Mouse (Mus musculus) lung, embryonic 15.5 days (tissue): ENCODE measurements around the gene Vamp2. TPM values are rescaled to one million over a fixed set of nuclear protein-coding genes. Genes with fewer than 3 reads are reported as not detected.

ENCODE experiments used
- ATAC-seq: fragments of 200-750 bp; cut with Nextera tagmentation; 2 replicates; pipeline ENCODE4 v1.8.0; 2017; ENCODE audit warnings: moderate number of reproducible peaks, borderline replicate concordance; ENCODE audit not compliant: low FRiP score, low TSS enrichment; ENCODE audit errors: extremely low read depth
- H3K27ac ChIP-seq: fragments of 300-500 bp; sonication (generic); 2 replicates; pipeline ENCODE4 v1.5.1; 2015; ENCODE audit warnings: moderate library complexity, mild to moderate bottlenecking, inconsistent platforms
- H3K27me3 ChIP-seq: fragments of 300-500 bp; sonication (generic); 2 replicates; pipeline ENCODE4 v1.6.1; 2015; ENCODE audit warnings: inconsistent platforms
- H3K36me3 ChIP-seq: fragments of 300-500 bp; sonication (generic); 2 replicates; pipeline ENCODE4 v1.6.1; 2015; ENCODE audit warnings: inconsistent platforms
- H3K4me1 ChIP-seq: fragments of 300-500 bp; sonication (generic); 2 replicates; pipeline ENCODE4 v1.6.1; 2015; ENCODE audit warnings: inconsistent platforms
- H3K4me2 ChIP-seq: fragments of 300-500 bp; sonication (generic); 2 replicates; pipeline ENCODE4 v1.6.1; 2015; ENCODE audit warnings: inconsistent platforms, mild to moderate bottlenecking, moderate library complexity
- H3K4me3 ChIP-seq: fragments of 300-500 bp; sonication (generic); 2 replicates; pipeline ENCODE4 v1.5.1; 2015; ENCODE audit warnings: mild to moderate bottlenecking, inconsistent platforms
- H3K9ac ChIP-seq: fragments of 300-500 bp; sonication (generic); 2 replicates; pipeline ENCODE4 v1.6.1; 2015; ENCODE audit warnings: inconsistent platforms
- H3K9me3 ChIP-seq: fragments of 300-500 bp; sonication (generic); 2 replicates; pipeline ENCODE4 v1.6.1; 2016; ENCODE audit warnings: inconsistent platforms
- WGBS: fragments of 180-500 bp; shearing (Covaris S2); methylation state at CpG from one replicate; pipeline ENCODE4 v1.1.7; 2015; 5-methylcytosine and 5-hydroxymethylcytosine counted together
- polyA plus RNA-seq: library from polyadenylated mRNA; unstranded; fragments of >200 nt; fragmentation: Nextera tagmentation; extraction: Ambion mirVana; gene quantifications from 2 replicates; pipeline ENCODE4 v1.2.1, GENCODE M21; 2015

Vamp2 gene
- polyA plus RNA-seq, 1 experiment from 2014 or later: 66.6 TPM

DNA sequence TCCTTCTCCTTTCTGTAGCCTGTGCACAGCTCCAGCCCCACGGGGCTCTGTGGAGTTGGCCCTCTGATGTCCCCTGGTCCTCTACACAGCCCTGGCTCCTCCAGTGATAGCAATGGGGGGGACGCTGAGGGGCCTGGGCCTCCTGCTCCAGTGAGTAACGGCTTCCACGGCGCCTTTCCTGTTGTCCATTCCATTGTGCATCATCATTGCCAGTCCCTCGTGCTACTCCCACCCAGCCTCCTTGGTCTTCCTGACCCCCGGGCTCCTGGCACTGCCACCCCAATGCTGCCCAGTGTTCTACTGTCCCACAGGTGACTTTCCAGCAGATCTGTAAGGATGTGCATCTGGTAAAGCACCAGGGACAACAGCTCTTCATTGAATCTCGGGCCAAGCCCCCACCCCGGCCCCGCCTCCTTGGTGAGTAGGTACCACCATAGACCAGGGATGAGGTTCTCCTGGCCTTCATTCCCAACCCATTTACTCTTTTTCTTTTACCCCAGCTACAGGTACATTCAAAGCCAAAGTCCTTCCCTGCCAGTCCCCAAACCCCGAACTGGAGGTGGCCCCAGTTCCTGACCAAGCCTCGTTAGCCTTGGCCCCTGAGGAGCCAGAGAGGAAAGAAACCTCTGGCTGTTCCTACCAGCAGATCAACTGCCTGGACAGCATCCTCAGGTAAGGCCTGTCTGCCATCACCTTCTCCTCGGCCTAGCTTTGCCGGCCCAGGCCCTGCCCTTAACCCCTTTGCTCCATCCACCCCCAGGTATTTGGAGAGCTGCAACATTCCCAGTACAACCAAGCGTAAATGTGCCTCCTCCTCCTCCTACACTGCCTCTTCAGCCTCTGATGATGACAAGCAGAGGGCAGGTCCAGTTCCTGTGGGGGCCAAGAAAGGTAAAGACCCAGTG lies 15.5 kb downstream of the Vamp2 start:
- no peak for ATAC-seq
- H3K4me1 ChIP-seq: peaks cover 19% of the 10 kb centered on the region
- 90% methylated on average over 15 of the region's 15 CpGs for WGBS
- no peak overlapping the region for H3K4me2 ChIP-seq
- H3K36me3 ChIP-seq: peaks cover 84% of the 10 kb centered on the region
- no peaks in the 10 kb centered on the region for H3K27me3 ChIP-seq
- H3K4me3 ChIP-seq: no peak overlapping the region
- no peak overlapping the region for H3K27ac ChIP-seq
- no peaks in the 10 kb centered on the region for H3K9me3 ChIP-seq
- no peak overlapping the region for H3K9ac ChIP-seq

DNA sequence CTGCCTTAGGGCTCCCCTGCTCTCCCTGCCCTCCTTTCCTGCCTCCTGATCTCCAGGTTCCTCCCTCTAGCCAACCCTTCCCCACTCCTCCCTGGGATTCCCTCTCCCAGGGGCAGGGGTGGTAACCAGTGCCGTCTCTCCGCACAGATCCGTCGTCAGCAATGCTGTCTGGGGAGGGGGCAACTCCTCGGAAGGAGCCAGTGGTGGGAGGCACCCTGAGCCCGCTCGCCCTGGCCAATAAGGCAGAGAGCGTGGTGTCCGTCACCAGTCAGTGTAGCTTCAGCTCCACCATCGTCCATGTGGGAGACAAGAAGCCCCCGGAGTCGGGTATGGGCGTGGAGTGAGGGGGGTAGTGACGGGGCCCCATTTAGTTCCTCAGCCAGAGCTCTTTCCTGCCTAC lies 16.2 kb downstream of the Vamp2 start:
- WGBS: 88% methylated on average over 14 of the region's 14 CpGs
- Histone ChIP-seq H3K9ac (no peak overlapping the region), H3K4me2 (no peak overlapping the region), H3K4me3 (no peak overlapping the region), H3K36me3 (peaks cover 91% of the 10 kb centered on the region), H3K9me3 (no peaks in the 10 kb centered on the region), H3K27me3 (no peaks in the 10 kb centered on the region), H3K27ac (no peak overlapping the region), H3K4me1 (peaks cover 16% of the 10 kb centered on the region)
- no peak for ATAC-seq

DNA sequence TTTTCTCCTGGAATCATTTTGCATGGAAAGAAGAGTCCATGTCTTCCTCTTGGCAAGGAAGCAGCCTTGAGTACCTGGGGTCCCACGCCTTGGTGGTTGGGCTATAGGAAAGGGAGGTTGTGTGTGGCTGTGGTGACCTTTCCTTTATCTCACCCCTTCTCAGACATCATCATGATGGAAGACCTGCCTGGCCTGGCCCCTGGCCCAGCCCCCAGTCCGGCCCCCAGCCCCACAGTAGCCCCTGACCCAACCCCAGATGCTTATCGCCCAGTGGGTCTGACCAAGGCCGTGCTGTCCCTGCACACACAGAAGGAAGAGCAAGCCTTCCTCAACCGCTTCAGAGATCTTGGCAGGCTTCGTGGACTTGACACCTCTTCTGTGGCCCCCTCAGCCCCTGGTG lies 16.9 kb downstream of the Vamp2 start:
- H3K27ac ChIP-seq: no peak overlapping the region
- H3K4me1 ChIP-seq: peaks cover 13% of the 10 kb centered on the region
- no peaks in the 10 kb centered on the region for H3K27me3 ChIP-seq
- H3K4me3 ChIP-seq: no peak overlapping the region
- peaks cover 94% of the 10 kb centered on the region for H3K36me3 ChIP-seq
- WGBS: 76% methylated on average over 6 of the region's 6 CpGs
- H3K9ac ChIP-seq: no peak overlapping the region
- H3K4me2 ChIP-seq: no peak overlapping the region
- no peaks in the 10 kb centered on the region for H3K9me3 ChIP-seq
- ATAC-seq: no peak

- WGBS: 81% methylated on average over 2 of the region's 2 CpGs
- Histone ChIP-seq H3K4me2 (no peak overlapping the region), H3K4me1 (peaks cover 8% of the 10 kb centered on the region), H3K27me3 (no peaks in the 10 kb centered on the region), H3K36me3 (peaks cover 88% of the 10 kb centered on the region), H3K9ac (no peak overlapping the region), H3K9me3 (no peaks in the 10 kb centered on the region), H3K4me3 (no peak overlapping the region), H3K27ac (no peak overlapping the region)
- ATAC-seq: no peak
Observed at GRCm38 (mm10) chr11:69105796-69106195, 17.5 kb downstream of the Vamp2 start.

DNA sequence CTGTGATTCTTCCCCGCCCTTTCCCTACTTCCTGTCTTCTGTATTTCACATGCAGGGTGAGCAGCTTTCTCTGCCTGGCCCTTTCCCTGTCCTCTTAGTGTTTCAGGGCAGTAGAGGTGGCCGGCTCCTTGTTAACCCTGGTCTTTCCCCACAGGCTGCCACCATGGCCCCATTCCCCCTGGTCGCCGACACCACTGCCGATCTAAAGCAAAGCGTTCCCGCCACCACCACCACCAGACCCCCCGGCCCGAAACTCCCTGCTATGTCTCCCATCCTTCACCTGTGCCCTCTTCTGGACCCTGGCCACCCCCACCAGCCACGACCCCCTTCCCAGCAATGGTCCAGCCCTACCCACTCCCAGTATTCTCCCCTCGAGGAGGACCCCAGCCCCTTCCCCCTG lies 18.0 kb downstream of the Vamp2 start:
- peaks cover 83% of the 10 kb centered on the region for H3K36me3 ChIP-seq
- no peak overlapping the region for H3K4me2 ChIP-seq
- no peak overlapping the region for H3K9ac ChIP-seq
- H3K4me1 ChIP-seq: peaks cover 10% of the 10 kb centered on the region
- 90% methylated on average over 11 of the region's 11 CpGs for WGBS
- H3K27ac ChIP-seq: no peak overlapping the region
- H3K4me3 ChIP-seq: no peak overlapping the region
- H3K27me3 ChIP-seq: no peaks in the 10 kb centered on the region
- no peak for ATAC-seq
- H3K9me3 ChIP-seq: no peaks in the 10 kb centered on the region

GRCm38 (mm10) chr11:69106842-69107241 lies 18.6 kb downstream of the Vamp2 start:
- peaks cover 15% of the 10 kb centered on the region for H3K4me1 ChIP-seq
- WGBS: 87% methylated on average over 11 of the region's 11 CpGs
- no peak for ATAC-seq

DNA sequence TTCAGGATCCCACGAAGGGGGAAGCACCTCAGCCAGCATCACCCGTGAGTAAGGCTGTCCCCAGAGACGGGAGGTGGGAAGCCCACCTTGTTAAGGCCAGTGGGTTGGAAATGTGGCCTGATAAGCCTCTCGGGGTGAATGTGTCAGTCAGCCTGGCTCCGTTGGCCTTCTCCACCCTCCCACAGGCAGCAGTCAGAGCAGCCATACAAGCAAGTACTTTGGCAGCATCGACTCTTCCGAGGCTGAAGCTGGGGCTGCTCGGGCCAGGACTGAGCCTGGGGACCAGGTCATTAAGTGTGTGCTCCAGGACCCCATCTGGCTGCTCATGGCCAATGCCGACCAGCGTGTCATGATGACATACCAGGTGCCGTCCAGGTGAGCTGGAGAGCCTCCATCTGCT lies 19.4 kb downstream of the Vamp2 start:
- no peaks in the 10 kb centered on the region for H3K9me3 ChIP-seq
- 88% methylated on average over 11 of the region's 11 CpGs for WGBS

More at GRCm38 (mm10) chr11:69106842-69107241, 18.6 kb downstream of the Vamp2 start:
- Histone ChIP-seq H3K4me3 (no peak overlapping the region), H3K4me2 (no peak overlapping the region), H3K9ac (no peak overlapping the region), H3K27ac (no peak overlapping the region), H3K36me3 (peaks cover 78% of the 10 kb centered on the region), H3K27me3 (no peaks in the 10 kb centered on the region), H3K9me3 (no peaks in the 10 kb centered on the region)

DNA sequence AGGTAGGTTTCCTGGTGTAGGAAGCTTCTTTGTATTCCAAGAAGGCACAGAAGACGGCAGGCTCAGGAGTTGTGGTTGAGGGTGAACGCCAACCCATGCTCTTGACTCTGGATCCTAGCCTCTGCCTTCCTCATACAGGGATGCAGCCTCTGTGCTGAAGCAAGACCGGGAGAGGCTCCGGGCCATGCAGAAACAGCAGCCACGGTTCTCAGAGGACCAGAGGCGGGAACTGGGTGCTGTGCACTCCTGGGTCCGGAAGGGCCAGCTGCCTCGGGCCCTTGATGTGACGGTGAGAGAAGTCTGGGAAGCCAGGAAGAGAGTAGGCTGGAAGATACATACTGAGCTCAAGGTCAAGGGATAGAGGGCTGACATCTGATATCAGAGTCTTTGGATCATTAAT lies 19.9 kb downstream of the Vamp2 start:
- 92% methylated on average over 9 of the region's 9 CpGs for WGBS
- H3K9me3 ChIP-seq: no peaks in the 10 kb centered on the region
- H3K9ac ChIP-seq: no peak overlapping the region
- H3K4me1 ChIP-seq: peaks cover 19% of the 10 kb centered on the region
- peaks cover 64% of the 10 kb centered on the region for H3K36me3 ChIP-seq
- ATAC-seq: no peak
- no peak overlapping the region for H3K27ac ChIP-seq
- H3K4me2 ChIP-seq: no peak overlapping the region
- no peak overlapping the region for H3K4me3 ChIP-seq
- H3K27me3 ChIP-seq: no peaks in the 10 kb centered on the region

More for the DNA sequence above, 19.4 kb downstream of the Vamp2 start:
- Histone ChIP-seq H3K4me1 (peaks cover 19% of the 10 kb centered on the region), H3K27ac (no peak overlapping the region), H3K27me3 (no peaks in the 10 kb centered on the region), H3K4me2 (no peak overlapping the region), H3K4me3 (no peak overlapping the region), H3K36me3 (peaks cover 70% of the 10 kb centered on the region), H3K9ac (no peak overlapping the region)
- ATAC-seq: no peak

- H3K9me3 ChIP-seq: no peaks in the 10 kb centered on the region
- H3K4me3 ChIP-seq: no peak overlapping the region
- H3K36me3 ChIP-seq: peaks cover 54% of the 10 kb centered on the region
- no peak for ATAC-seq
- peaks cover 19% of the 10 kb centered on the region for H3K4me1 ChIP-seq
- WGBS: 76% methylated on average over 13 of the region's 13 CpGs
- no peak overlapping the region for H3K27ac ChIP-seq
- no peaks in the 10 kb centered on the region for H3K27me3 ChIP-seq
- no peak overlapping the region for H3K4me2 ChIP-seq
- H3K9ac ChIP-seq: no peak overlapping the region
Observed at GRCm38 (mm10) chr11:69109032-69109900, 21.0 kb downstream of the Vamp2 start.

- Histone ChIP-seq H3K4me1 (peaks cover 19% of the 10 kb centered on the region), H3K36me3 (peaks cover 41% of the 10 kb centered on the region), H3K4me2 (peak overlapping the region; percentile 57), H3K27ac (peak overlapping the region; percentile 46), H3K27me3 (no peaks in the 10 kb centered on the region), H3K9me3 (no peaks in the 10 kb centered on the region), H3K4me3 (peak overlapping the region; percentile 51), H3K9ac (peak overlapping the region; percentile 40)
- WGBS: 1% methylated on average over 30 of the region's 30 CpGs
- ATAC-seq: peak; percentile 84
Observed at GRCm38 (mm10) chr11:69110319-69111046, 22.2 kb downstream of the Vamp2 start.

DNA sequence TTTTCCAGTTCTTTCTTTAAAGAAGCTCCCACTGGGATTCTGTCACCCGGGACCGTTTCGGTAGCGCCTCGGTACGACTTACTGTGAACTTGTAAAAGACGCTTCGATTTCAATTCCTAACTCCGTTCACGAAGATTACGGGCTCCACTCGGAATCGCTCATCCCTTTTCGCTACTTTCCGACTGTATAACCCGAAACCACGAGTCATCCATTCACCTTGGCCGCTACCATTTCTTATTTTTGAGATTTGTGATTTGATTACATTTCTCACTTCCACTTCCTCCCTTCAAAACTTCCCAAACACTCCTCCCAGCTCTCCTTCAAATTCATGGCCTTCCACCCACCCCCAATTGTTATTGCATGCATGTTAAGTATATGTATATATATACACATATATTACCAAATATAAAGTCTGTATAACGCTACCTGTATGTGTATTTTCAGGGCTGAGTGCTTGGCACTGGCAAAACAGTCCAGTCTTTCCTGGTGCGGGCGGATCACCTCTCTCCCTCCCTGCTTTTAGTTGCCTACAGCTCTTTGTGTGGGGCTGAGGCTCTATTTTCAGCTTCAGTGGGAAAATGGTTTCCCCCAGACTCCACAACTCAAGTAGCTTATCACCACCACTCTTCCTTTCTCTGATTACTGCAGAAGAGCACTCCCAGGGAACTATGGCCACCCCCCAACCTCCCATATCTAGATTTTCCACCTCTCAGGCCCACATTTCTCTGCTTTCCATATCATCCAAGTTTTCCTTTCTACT lies 22.9 kb downstream of the Vamp2 start:
- Histone ChIP-seq H3K4me2 (peak overlapping the region; percentile 57), H3K9ac (peak overlapping the region; percentile 40), H3K27ac (peak overlapping the region; percentile 46; the same call in 1 of the 2 replicates), H3K4me3 (peak overlapping the region; percentile 51), H3K9me3 (no peaks in the 10 kb centered on the region), H3K36me3 (peaks cover 34% of the 10 kb centered on the region), H3K27me3 (no peaks in the 10 kb centered on the region), H3K4me1 (peaks cover 19% of the 10 kb centered on the region)
- WGBS: 5% methylated on average over 21 of the region's 21 CpGs
- no peak for ATAC-seq
